Mouse (Mus musculus) urinary bladder, postnatal 14 days (tissue): ENCODE measurements at regions not wholly inside any gene's neighbourhood (a gene's known extent, or its start where the extent isn't known, plus 50 kb on each side); places are given as distances from the start of the nearest gene placed in this dataset.

ENCODE experiments used
- DNase-seq: peaks from one replicate; pipeline ENCODE4 v3.0.0; 2021; ENCODE audit warnings: low spot score

GRCm38 (mm10) chr9:101551256-101551655 lies 299.7 kb upstream of the Ppp2r3a start:
- DNase-seq, result no peak

- no peak for DNase-seq
Measured at GRCm38 (mm10) chr9:101546213-101546832, 294.7 kb upstream of the Ppp2r3a start.

GRCm38 (mm10) chr9:101518137-101518536 lies 266.5 kb upstream of the Ppp2r3a start:
- no peak for DNase-seq

- DNase-seq, result no peak
Measured at GRCm38 (mm10) chr9:101510807-101511206, 259.2 kb upstream of the Ppp2r3a start.

- DNase-seq, result no peak
Measured at GRCm38 (mm10) chr9:101509196-101509595, 257.6 kb upstream of the Ppp2r3a start.

GRCm38 (mm10) chr9:101507023-101507690 lies 255.6 kb upstream of the Ppp2r3a start:
- DNase-seq, result no peak

GRCm38 (mm10) chr9:101501706-101502465 lies 250.3 kb upstream of the Ppp2r3a start:
- DNase-seq, result no peak

- DNase-seq, result no peak
Measured at GRCm38 (mm10) chr9:101501036-101501435, 249.4 kb upstream of the Ppp2r3a start.

- no peak for DNase-seq
Measured at GRCm38 (mm10) chr9:101498721-101499120, 247.1 kb upstream of the Ppp2r3a start.

GRCm38 (mm10) chr9:101495768-101496167 lies 244.2 kb upstream of the Ppp2r3a start:
- no peak for DNase-seq

- DNase-seq, result no peak
Measured at GRCm38 (mm10) chr9:101489013-101489412, 237.4 kb upstream of the Ppp2r3a start.

- no peak for DNase-seq
Measured at GRCm38 (mm10) chr9:101476223-101476622, 224.6 kb upstream of the Ppp2r3a start.

- DNase-seq, result no peak
Measured at GRCm38 (mm10) chr9:101473074-101473461, 221.5 kb upstream of the Ppp2r3a start.

- peak; percentile 13 for DNase-seq
Measured at GRCm38 (mm10) chr9:101472101-101473073, 220.8 kb upstream of the Ppp2r3a start.

- DNase-seq, result no peak
Measured at GRCm38 (mm10) chr9:101471665-101472064, 220.1 kb upstream of the Ppp2r3a start.

- no peak for DNase-seq
Measured at GRCm38 (mm10) chr9:101469756-101470155, 218.2 kb upstream of the Ppp2r3a start.

GRCm38 (mm10) chr9:101464727-101465427 lies 213.3 kb upstream of the Ppp2r3a start:
- no peak for DNase-seq

- DNase-seq, result no peak
Measured at GRCm38 (mm10) chr9:101458947-101459627, 207.5 kb upstream of the Ppp2r3a start.

- DNase-seq, result no peak
Measured at GRCm38 (mm10) chr9:101458306-101458946, 206.8 kb upstream of the Ppp2r3a start.

GRCm38 (mm10) chr9:101446316-101446715 lies 194.7 kb upstream of the Ppp2r3a start:
- peak; percentile 15 for DNase-seq
